Mouse (Mus musculus) WW6 (cell line): Measurements from ENCODE around the gene Nolc1.
"Not testable (repeated sequence)": the region's sequence is repeated elsewhere in the genome, so short reads cannot be mapped to it uniquely, and the experiment has no call there.

Experiments used
- DNase-seq: peaks from one replicate; pipeline ENCODE4 v3.0.0-alpha.2; 2013; ENCODE audit warnings: low read depth, low spot score

Gene Nolc1

GRCm38 (mm10) chr19:46091641-46092040, 16.0 kb downstream of the Nolc1 start:
- DNase-seq = no peak

GRCm38 (mm10) chr19:46094144-46094543, 18.5 kb downstream of the Nolc1 start:
- DNase-seq = no peak

DNA sequence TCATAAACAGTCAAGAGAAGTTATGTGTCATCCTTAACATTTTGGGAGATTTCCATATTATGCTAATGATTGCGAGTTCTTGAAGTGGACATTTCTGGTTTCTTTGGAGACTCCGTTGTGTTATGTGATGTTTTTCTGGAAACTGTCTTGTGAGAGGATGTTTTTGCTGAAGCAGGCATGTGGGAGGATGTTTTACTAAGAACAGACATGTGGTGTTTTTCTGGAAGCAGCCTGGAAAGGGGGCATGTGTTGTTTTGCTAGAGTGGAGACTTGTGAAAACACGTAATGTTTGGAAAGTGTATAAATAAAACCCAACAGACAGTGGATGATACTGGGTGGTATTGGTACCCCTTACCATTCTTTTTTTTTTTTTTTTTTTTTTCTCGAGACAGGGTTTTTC, 19.6 kb downstream of the Nolc1 start:
- no peak for DNase-seq

DNA sequence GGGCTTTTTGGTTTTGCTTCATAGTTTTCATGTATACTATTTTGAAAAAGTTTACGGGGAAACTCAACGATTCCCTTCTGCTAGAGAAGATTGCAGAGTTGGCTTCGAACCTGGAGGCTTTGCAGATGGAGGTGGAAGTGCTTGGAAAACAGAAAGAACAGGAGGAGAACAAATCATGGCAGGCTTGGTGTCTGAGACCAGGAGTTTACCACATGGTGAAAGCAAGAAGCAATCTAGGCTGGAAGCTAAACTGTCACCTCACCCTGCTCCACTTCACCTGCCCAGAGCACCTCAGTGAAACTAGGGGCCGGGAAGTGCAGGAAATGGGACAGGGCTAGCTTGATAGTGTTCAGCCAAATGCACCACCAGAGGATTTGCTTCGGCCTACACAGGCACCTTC, 20.7 kb downstream of the Nolc1 start:
- DNase-seq = no peak

DNA sequence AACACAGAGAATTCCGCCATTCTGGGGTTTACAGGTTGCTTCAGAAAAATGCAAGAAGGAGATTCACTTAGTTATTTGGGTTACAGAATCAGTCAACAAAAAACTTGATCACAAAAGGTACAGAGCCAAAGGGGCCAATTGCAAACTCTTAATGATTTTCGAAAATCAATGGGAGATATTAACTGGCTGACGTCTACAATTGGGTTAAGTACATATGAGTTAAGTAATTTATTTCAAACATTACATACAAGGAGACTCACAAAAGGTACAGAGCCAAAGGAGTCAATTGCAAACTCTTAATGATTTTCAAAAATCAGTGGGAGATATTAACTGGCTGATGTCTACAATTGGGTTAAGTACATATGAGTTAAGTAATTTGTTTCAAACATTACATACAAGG, 23.9 kb downstream of the Nolc1 start:
- no peak for DNase-seq

DNA sequence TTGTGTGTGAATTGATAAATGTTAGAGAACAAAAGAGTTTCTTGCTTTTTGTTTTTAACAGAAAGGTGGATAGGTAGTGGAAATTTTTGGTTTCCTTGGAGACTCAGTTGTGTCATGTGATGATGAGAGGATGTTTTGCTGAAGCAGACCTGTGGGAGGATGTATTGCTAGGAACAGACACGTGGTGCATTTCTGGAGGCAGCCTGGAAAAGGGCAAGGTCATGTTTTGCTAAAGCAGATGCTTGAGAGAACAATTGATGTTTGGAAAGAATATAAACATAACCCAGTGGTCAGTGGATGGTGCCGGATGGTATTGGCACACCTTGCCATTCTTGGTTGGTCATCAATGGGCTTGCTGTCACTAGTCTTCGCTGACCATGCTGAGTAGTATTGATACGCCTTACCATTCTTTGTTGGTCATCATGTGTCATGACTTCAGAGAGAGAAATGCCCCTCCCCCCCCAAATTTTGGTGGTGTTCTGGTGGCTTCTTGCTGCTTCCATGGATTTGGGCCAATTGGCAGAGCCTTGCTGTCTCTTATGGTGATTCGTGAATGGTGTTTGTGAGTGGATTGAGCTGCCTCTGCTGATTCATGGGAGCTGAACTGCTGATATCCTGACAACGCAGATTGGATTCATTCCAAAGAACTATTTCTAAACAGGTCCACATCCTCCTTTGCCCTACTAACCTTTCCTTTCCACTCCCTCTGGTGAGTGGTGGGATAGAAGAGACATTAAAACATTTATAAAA, 27.9 kb downstream of the Nolc1 start:
- DNase-seq = no peak

DNA sequence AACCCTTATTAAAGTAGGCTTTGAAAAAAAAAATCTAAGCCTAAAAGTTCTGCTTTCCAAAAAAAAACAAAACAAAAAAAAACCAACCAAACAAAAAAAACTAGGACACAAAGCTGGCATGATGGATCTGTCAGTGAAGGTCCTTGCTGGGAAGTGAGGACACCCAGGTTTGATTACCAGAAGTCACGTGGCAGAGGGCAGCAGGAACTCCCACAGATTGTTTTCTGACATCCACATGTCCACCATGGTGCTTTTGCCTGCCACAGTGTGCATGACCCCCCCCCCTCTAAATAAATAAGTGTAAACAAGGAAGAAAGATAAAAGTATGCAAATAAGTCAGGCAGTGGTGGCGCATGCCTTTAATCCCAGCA, 28.5 kb downstream of the Nolc1 start:
- DNase-seq = no peak

- DNase-seq = no peak
These were observed 34.6 kb downstream of the Nolc1 start for GRCm38 (mm10) chr19:46110214-46110613.

- no peak for DNase-seq
These were observed 35.1 kb downstream of the Nolc1 start for GRCm38 (mm10) chr19:46110781-46111180.

DNA sequence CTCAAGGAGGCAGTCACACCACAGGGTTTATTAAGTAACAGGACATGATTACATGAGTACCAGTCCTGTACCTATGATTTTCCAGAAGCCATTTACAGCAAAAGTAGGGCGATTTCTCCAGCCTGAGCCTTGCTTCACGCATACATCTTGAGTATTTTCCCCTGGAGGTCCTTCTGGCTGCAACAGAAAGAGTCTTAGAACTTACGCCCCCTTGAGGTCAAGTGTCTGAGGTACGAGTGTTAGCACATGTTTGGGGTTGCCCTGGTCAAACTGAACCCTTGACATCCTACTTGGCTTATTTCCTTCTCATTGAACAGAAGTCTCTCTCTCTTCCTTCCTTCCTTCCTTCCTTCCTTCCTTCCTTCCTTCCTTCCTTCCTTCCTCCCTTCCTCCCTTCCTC, 39.0 kb downstream of the Nolc1 start:
- no peak for DNase-seq

DNA sequence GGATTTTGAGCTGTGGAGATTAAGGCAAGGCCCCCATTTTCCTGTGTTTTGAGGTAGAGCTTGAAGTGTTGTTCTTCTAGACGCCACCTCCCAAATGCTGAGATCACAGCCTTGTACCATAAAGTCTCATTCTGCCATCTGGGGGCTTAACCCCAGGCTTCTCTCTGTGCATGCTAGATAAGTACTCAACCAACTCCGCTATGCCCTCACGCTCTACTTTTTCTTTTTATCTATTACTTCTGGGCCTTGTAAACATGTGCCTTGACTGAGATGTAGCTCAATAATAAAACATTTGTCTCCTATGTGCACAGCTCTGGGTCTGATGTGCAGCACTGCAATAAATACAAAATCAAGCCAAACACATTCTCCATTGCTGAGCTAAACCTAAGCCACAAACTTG, 43.8 kb downstream of the Nolc1 start:
- DNase-seq = no peak

- DNase-seq = no peak
These were observed 45.2 kb downstream of the Nolc1 start for GRCm38 (mm10) chr19:46120872-46121271.

DNA sequence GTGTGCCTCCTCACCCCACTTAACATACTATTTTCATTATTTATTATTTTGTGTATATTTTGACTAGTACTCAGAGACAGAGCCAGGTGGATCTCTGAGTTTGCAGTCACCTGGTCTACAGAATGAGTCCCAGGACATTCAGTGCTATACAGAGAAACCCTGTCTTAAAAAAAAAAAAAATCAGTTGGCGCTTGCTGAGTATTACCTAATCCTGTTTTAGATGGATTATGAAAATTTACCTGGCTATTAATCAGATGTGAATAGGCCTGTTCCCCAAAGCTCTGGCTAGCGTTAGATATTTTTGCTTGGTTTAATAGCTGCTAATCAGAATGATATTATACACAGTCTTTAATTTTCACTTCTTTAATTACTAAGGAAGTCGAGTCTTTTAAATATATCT, 48.2 kb downstream of the Nolc1 start:
- DNase-seq = no peak

DNA sequence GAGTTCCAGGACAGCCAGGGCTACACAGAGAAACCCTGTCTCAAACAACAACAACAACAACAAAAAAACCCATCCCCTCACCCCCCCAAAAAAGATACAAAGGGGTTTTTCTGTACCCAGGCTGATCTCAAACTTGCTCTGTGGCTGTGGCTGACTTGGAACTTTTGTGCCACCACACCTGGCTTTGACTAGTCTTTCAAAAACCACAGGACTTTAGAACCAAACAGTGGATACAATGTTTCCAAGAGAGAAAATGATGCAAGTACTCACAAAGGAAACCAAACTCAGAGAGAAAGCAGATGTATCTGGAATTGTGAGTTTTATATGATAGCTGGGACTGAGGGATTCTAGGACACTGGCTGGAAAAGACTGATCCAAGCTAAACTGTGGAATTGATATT, 49.0 kb downstream of the Nolc1 start:
- DNase-seq = no peak

- no peak for DNase-seq
These were observed 50.6 kb downstream of the Nolc1 start for GRCm38 (mm10) chr19:46126301-46126700.

DNA sequence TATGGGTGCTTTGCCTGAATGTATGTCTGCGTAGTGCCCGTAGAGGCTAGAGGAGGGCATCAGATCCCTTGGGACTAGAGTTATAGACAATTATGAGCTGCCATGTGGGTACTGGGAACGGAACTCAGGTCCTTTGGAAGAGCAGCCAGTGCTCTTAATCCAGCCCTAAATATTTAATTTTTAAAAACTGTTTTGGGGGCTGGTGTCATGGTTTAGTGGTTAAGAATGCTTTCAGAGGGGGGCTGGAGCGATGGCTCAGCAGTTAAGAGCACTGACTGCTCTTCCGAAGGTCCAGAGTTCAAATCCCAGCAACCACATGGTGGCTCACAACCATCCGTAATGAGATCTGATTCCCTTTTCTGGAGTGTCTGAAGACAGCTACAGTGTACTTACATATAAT, 54.1 kb downstream of the Nolc1 start:
- not testable (repeated sequence) for DNase-seq

DNA sequence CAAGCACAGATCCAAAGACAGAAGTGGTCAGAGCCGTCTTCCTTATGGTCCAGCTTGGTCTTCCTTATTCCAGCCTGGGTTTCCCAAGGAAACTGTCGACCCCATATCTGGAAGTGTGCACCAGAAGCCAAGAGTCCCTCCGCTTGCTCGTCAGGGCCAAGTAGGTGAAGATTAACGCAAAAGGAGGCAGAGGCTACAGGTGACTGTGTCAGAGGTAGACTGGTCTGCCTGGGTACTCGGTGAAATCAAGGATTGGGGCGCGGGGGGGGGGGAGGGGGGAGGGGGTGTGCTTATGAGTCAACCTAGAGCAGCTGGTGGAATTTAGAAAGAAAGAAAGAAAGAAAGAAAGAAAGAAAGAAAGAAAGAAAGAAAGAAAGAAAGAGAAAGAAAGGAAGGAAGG, 55.6 kb downstream of the Nolc1 start:
- DNase-seq = no peak

- DNase-seq = no peak
These were observed 56.2 kb downstream of the Nolc1 start, which contains the start of gene Elovl3 for GRCm38 (mm10) chr19:46131694-46132525. Gene Elovl3, plus strand, starts transcription at chr19:46131897.

DNA sequence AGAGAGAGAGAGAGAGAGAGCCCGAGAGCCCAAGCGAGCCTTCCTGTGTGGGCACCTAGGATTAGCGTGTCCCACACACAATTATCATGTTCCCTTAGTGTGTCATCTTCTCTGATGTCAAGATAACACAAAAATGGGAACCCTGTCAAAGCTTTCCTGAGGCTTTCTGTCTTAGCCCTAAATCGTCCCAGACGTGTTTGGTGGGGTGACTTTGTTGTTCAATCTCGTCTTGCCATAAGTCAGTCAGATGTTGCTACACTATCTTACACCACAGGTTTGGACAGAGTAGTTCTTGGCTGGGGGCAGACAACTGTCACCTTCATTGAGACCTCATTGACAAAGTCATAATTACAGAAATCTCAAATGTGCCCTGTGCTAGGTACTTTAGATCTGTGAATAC, 56.9 kb downstream of the Nolc1 start:
- DNase-seq = no peak
